Mouse (Mus musculus): ENCODE results near the gene Slc29a1. TPM values are rescaled to one million over a fixed set of nuclear protein-coding genes. Genes with fewer than 3 reads are reported as not detected.

The Slc29a1 gene
- polyA plus RNA-seq, 1 experiment from 2014 or later, result 74.1 TPM

DNA sequence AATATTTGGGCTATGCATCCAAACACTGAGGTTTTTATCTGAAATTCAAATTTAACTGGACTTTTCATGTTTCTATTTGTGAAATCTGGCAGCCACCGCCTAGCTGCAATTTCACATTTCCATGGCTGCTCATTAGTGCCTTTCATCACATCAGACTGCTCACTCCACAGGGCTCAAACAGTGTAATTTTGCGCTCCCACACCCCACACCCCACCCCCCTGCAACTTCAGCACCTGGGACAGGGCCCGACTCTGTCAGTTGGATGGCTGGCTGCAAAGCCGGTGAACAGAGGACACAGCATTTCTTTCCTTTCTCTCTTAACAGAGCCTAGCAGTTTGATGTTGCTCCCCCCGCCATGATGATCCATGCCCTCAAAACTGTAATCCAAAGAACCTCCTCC is 63.1 kb downstream of the Slc29a1 start:
- H3K36me3 ChIP-seq (ENCODE audit: inconsistent target), result no peaks in the 10 kb centered on the region
- WGBS (ENCODE audit: missing documents), result 13% methylated on average over 5 of the region's 5 CpGs
- H3K27ac ChIP-seq, result no peak overlapping the region
- H3K79me2 ChIP-seq (ENCODE audit: inconsistent target), result no peaks in the 10 kb centered on the region
- H3K4me3 ChIP-seq (ENCODE audit: inconsistent target), result no peak overlapping the region

Other genes with a start within 250 kb of the Slc29a1 start
- gene Cdc5l, start 165.9 kb downstream of the Slc29a1 start, polyA plus RNA-seq (2018), result 40.7 to 63.1 TPM (median 44.3 TPM) in 3 replicates
- gene Spats1, start 124.2 kb downstream of the Slc29a1 start, polyA plus RNA-seq (2018), result 0.12 TPM in 1 of 3 replicates, not detected in the others
- 1.9 to 4.3 TPM (median 3.9 TPM) in 3 replicates for gene Aars2, start 92.8 kb downstream of the Slc29a1 start, polyA plus RNA-seq (2018)
- not detected in 3 replicates for gene Tcte1, start 76.2 kb downstream of the Slc29a1 start, polyA plus RNA-seq (2018)
- 0.03 TPM in 1 of 3 replicates, not detected in the others for gene Tmem151b, start 49.9 kb downstream of the Slc29a1 start, polyA plus RNA-seq (2018)
- 5.5 to 11.3 TPM (median 9.9 TPM) in 3 replicates for gene Nfkbie, start 43.9 kb downstream of the Slc29a1 start, polyA plus RNA-seq (2018)
- gene Slc35b2, start 35.7 kb downstream of the Slc29a1 start, polyA plus RNA-seq (2018), result 41.2 to 72.8 TPM (median 58.2 TPM) in 3 replicates
- gene Hsp90ab1, start 26.3 kb downstream of the Slc29a1 start, polyA plus RNA-seq (2018), result 519 to 1,022 TPM (median 909 TPM) in 3 replicates
- gene Mymx, start 2.5 kb upstream of the Slc29a1 start, polyA plus RNA-seq (2018), result not detected in 3 replicates
- 0.37 to 0.60 TPM in 2 of 3 replicates, not detected in the other for gene Capn11, start 59.7 kb upstream of the Slc29a1 start, polyA plus RNA-seq (2018)
- 20.1 to 56.1 TPM (median 46.2 TPM) in 3 replicates for gene Mrpl14, start 86.7 kb upstream of the Slc29a1 start, polyA plus RNA-seq (2018)
- gene Tmem63b, start 87.3 kb upstream of the Slc29a1 start, polyA plus RNA-seq (2018), result 8.2 to 10.7 TPM (median 9.7 TPM) in 3 replicates
- gene 1600014C23Rik, start 134.2 kb upstream of the Slc29a1 start, polyA plus RNA-seq (2018), result not detected in 3 replicates